Mouse (Mus musculus): Measurements from ENCODE around the gene Olfr92. TPM values are rescaled to one million over a fixed set of nuclear protein-coding genes. Genes with fewer than 3 reads are reported as not detected.

Olfr92 gene
- polyA plus RNA-seq, 1 experiment: not detected

GRCm38 (mm10) chr17:37083327-37083726, 36.6 kb downstream of the Olfr92 start:
- Histone ChIP-seq H3K4me3 (replicated peaks; ENCODE audit: control insufficient read depth, low read depth, low read length) (no peak overlapping the region), H3K4me1 (ENCODE audit: control insufficient read depth, insufficient read depth, low read length) (no peaks in the 10 kb centered on the region), H3K27ac (ENCODE audit: control insufficient read depth, insufficient read depth, low read depth, low read length, poor library complexity) (no peak overlapping the region)
- 3% methylated on average over 8 of the region's 8 CpGs for WGBS
- TF ChIP-seq CTCF (IDR thresholded peaks at IDR 0.05; ENCODE audit: control insufficient read depth, insufficient read depth, low read length) (peak; percentile 56), POLR2A (IDR thresholded peaks at IDR 0.05; ENCODE audit: borderline replicate concordance, control insufficient read depth, low read depth, low read length) (no peak)

- 82% methylated on average over 4 of the region's 4 CpGs for WGBS
- TF ChIP-seq POLR2A (IDR thresholded peaks at IDR 0.05; ENCODE audit: borderline replicate concordance, control insufficient read depth, low read depth, low read length) (no peak), CTCF (IDR thresholded peaks at IDR 0.05; ENCODE audit: control insufficient read depth, insufficient read depth, low read length) (no peak)
- Histone ChIP-seq H3K27ac (ENCODE audit: control insufficient read depth, insufficient read depth, low read depth, low read length, poor library complexity) (no peak overlapping the region), H3K4me1 (ENCODE audit: control insufficient read depth, insufficient read depth, low read length) (no peaks in the 10 kb centered on the region), H3K4me3 (replicated peaks; ENCODE audit: control insufficient read depth, low read depth, low read length) (no peak overlapping the region)
Measured at GRCm38 (mm10) chr17:37081659-37082058, 38.2 kb downstream of the Olfr92 start.

GRCm38 (mm10) chr17:37080119-37080518, 39.8 kb downstream of the Olfr92 start:
- 60% methylated on average over 5 of the region's 5 CpGs for whole genome bisulfite sequencing
- Histone ChIP-seq H3K27ac (ENCODE audit: control insufficient read depth, insufficient read depth, low read depth, low read length, poor library complexity) (no peak overlapping the region), H3K4me3 (replicated peaks; ENCODE audit: control insufficient read depth, low read depth, low read length) (no peak overlapping the region), H3K4me1 (ENCODE audit: control insufficient read depth, insufficient read depth, low read length) (no peaks in the 10 kb centered on the region)
- TF ChIP-seq CTCF (IDR thresholded peaks at IDR 0.05; ENCODE audit: control insufficient read depth, insufficient read depth, low read length) (no peak), POLR2A (IDR thresholded peaks at IDR 0.05; ENCODE audit: borderline replicate concordance, control insufficient read depth, low read depth, low read length) (no peak)

GRCm38 (mm10) chr17:37078990-37079389, 40.9 kb downstream of the Olfr92 start:
- Histone ChIP-seq H3K4me3 (replicated peaks; ENCODE audit: control insufficient read depth, low read depth, low read length) (no peak overlapping the region), H3K27ac (ENCODE audit: control insufficient read depth, insufficient read depth, low read depth, low read length, poor library complexity) (no peak overlapping the region), H3K4me1 (ENCODE audit: control insufficient read depth, insufficient read depth, low read length) (no peaks in the 10 kb centered on the region)
- WGBS: 58% methylated on average over 2 of the region's 2 CpGs
- no peak for TF ChIP-seq POLR2A (IDR thresholded peaks at IDR 0.05; ENCODE audit: borderline replicate concordance, control insufficient read depth, low read depth, low read length)
- no peak for TF ChIP-seq CTCF (IDR thresholded peaks at IDR 0.05; ENCODE audit: control insufficient read depth, insufficient read depth, low read length)

- Histone ChIP-seq H3K4me3 (replicated peaks; ENCODE audit: control insufficient read depth, low read depth, low read length) (no peak overlapping the region), H3K27ac (ENCODE audit: control insufficient read depth, insufficient read depth, low read depth, low read length, poor library complexity) (no peak overlapping the region), H3K4me1 (ENCODE audit: control insufficient read depth, insufficient read depth, low read length) (no peaks in the 10 kb centered on the region)
- TF ChIP-seq CTCF (IDR thresholded peaks at IDR 0.05; ENCODE audit: control insufficient read depth, insufficient read depth, low read length) (no peak), POLR2A (IDR thresholded peaks at IDR 0.05; ENCODE audit: borderline replicate concordance, control insufficient read depth, low read depth, low read length) (no peak)
- WGBS: 68% methylated on average over 1 of the region's 1 CpGs
Measured at GRCm38 (mm10) chr17:37078193-37078592, 41.7 kb downstream of the Olfr92 start.

- Histone ChIP-seq H3K4me1 (ENCODE audit: control insufficient read depth, insufficient read depth, low read length) (no peaks in the 10 kb centered on the region), H3K27ac (ENCODE audit: control insufficient read depth, insufficient read depth, low read depth, low read length, poor library complexity) (no peak overlapping the region), H3K4me3 (replicated peaks; ENCODE audit: control insufficient read depth, low read depth, low read length) (no peak overlapping the region)
- WGBS: 87% methylated on average over 2 of the region's 2 CpGs
- no peak for TF ChIP-seq CTCF (IDR thresholded peaks at IDR 0.05; ENCODE audit: control insufficient read depth, insufficient read depth, low read length)
- no peak for TF ChIP-seq POLR2A (IDR thresholded peaks at IDR 0.05; ENCODE audit: borderline replicate concordance, control insufficient read depth, low read depth, low read length)
Measured at GRCm38 (mm10) chr17:37075766-37076165, 44.1 kb downstream of the Olfr92 start.

GRCm38 (mm10) chr17:37075181-37075580, 44.7 kb downstream of the Olfr92 start:
- no peak for TF ChIP-seq CTCF (IDR thresholded peaks at IDR 0.05; ENCODE audit: control insufficient read depth, insufficient read depth, low read length)
- no peak for TF ChIP-seq POLR2A (IDR thresholded peaks at IDR 0.05; ENCODE audit: borderline replicate concordance, control insufficient read depth, low read depth, low read length)
- Histone ChIP-seq H3K4me1 (ENCODE audit: control insufficient read depth, insufficient read depth, low read length) (no peaks in the 10 kb centered on the region), H3K27ac (ENCODE audit: control insufficient read depth, insufficient read depth, low read depth, low read length, poor library complexity) (no peak overlapping the region), H3K4me3 (replicated peaks; ENCODE audit: control insufficient read depth, low read depth, low read length) (no peak overlapping the region)
- 74% methylated on average over 6 of the region's 6 CpGs for WGBS

GRCm38 (mm10) chr17:37072730-37073276, 47.1 kb downstream of the Olfr92 start:
- Histone ChIP-seq H3K27ac (ENCODE audit: control insufficient read depth, insufficient read depth, low read depth, low read length, poor library complexity) (no peak overlapping the region), H3K4me1 (ENCODE audit: control insufficient read depth, insufficient read depth, low read length) (no peaks in the 10 kb centered on the region), H3K4me3 (replicated peaks; ENCODE audit: control insufficient read depth, low read depth, low read length) (no peak overlapping the region)
- TF ChIP-seq CTCF (IDR thresholded peaks at IDR 0.05; ENCODE audit: control insufficient read depth, insufficient read depth, low read length) (no peak), POLR2A (IDR thresholded peaks at IDR 0.05; ENCODE audit: borderline replicate concordance, control insufficient read depth, low read depth, low read length) (no peak)
- WGBS: 77% methylated on average over 11 of the region's 11 CpGs

All from bone marrow, adult 2 months (tissue).